Mouse (Mus musculus): ENCODE results near the gene Alox12b.

The Alox12b gene

DNA sequence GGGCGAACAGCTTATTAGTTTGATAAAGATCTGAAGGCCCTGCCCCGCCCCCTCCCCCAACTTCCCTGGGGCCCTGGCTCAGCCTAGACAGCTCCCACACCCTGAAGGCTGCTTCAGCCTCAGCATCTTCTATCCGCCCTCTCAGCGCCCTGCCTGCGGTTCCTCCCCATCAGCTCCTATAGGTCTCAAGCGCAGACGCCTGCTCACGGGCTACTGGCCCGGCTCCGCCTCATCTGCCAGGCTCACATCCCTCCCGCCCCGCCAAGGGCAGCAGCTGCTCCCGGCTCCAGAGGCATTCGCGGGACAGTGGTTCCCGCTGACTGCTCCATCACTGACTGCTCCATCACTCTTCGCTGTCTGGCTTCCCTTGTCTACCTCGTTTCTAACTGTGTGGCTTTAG is at the start of gene Alox12b:
Gene Alox12b (plus strand): TSS at position 190 of the 400 bp plus-strand sequence.
- no peak for DNase-seq (ENCODE audit: low spot score)

DNA sequence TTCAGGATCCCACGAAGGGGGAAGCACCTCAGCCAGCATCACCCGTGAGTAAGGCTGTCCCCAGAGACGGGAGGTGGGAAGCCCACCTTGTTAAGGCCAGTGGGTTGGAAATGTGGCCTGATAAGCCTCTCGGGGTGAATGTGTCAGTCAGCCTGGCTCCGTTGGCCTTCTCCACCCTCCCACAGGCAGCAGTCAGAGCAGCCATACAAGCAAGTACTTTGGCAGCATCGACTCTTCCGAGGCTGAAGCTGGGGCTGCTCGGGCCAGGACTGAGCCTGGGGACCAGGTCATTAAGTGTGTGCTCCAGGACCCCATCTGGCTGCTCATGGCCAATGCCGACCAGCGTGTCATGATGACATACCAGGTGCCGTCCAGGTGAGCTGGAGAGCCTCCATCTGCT is 49.1 kb upstream of the Alox12b start:
- DNase-seq (ENCODE audit: low spot score): no peak

DNA sequence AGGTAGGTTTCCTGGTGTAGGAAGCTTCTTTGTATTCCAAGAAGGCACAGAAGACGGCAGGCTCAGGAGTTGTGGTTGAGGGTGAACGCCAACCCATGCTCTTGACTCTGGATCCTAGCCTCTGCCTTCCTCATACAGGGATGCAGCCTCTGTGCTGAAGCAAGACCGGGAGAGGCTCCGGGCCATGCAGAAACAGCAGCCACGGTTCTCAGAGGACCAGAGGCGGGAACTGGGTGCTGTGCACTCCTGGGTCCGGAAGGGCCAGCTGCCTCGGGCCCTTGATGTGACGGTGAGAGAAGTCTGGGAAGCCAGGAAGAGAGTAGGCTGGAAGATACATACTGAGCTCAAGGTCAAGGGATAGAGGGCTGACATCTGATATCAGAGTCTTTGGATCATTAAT is 48.6 kb upstream of the Alox12b start:
- no peak for DNase-seq (ENCODE audit: low spot score)

DNA sequence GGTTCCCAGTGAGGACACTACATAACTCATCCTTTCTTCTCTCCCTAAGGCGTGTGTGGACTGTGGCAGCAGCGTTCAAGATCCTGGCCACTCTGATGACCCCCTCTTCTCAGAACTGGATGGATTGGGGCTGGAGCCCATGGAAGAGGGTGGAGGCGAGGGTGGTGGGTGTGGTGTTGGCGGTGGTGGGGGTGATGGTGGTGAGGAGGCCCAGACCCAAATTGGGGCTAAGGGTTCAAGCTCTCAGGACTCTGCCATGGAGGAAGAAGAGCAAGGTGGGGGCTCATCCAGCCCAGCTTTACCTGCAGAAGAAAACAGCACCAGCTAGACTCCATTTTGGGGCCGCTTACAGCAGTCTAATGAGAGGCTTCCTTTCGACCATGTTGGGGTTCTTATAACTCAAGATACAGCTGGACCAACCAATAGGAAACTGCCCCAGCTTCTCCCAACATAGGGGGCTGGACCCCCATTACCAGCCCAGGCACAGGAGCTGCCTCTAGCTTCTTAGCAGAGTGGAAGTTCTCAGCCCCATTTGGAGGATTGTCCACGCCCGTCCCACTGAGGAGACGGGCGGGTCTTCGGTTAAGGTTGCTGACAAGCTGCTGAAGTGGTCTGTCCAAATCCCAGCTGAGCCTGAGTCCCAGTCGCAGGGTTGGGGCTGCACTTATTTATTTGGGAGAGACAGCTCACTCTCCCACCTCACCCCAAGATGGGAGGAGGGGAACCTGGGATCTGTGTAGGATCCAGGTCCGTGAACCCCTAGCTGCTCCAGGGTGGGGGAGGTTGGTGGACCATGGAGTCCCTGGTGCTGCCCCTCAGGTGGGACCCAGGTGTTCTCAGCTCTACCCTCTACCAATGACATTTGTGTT is 47.5 kb upstream of the Alox12b start:
- DNase-seq (ENCODE audit: low spot score): no peak

DNA sequence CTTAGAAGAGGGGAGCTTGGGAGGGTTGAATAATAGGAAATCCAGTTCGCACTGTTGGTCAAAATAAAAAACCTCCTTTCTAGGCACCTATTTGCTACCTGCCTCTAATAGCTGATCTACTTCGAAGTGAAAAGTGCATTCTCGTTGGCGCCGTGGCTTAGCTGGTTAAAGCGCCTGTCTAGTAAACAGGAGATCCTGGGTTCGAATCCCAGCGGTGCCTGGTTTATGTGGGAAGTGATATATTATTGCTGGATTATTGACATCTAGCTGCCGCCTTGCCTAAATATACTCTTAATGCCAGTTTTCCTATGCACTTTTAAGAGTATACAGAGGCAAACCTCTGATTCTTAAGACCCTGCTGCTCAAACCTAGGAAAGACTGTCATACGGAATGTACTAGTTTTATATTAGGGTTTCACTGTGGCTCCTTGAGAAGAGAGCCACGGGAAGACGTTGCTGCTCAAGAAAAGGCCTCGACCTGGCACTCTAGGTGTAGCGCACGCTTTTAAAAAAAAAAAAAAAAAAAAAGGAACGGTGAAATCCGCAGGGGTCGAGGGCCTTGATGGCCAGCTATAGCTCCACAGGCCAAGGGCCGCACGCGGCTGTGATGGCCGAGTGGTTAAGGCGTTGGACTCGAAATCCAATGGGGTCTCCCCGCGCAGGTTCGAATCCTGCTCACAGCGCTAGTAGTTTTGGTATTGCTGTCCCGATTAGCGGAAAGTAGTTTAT is 46.3 kb upstream of the Alox12b start:
- DNase-seq (ENCODE audit: low spot score): peak; percentile 89

DNA sequence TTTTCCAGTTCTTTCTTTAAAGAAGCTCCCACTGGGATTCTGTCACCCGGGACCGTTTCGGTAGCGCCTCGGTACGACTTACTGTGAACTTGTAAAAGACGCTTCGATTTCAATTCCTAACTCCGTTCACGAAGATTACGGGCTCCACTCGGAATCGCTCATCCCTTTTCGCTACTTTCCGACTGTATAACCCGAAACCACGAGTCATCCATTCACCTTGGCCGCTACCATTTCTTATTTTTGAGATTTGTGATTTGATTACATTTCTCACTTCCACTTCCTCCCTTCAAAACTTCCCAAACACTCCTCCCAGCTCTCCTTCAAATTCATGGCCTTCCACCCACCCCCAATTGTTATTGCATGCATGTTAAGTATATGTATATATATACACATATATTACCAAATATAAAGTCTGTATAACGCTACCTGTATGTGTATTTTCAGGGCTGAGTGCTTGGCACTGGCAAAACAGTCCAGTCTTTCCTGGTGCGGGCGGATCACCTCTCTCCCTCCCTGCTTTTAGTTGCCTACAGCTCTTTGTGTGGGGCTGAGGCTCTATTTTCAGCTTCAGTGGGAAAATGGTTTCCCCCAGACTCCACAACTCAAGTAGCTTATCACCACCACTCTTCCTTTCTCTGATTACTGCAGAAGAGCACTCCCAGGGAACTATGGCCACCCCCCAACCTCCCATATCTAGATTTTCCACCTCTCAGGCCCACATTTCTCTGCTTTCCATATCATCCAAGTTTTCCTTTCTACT is 45.6 kb upstream of the Alox12b start:
- DNase-seq (ENCODE audit: low spot score): no peak

DNA sequence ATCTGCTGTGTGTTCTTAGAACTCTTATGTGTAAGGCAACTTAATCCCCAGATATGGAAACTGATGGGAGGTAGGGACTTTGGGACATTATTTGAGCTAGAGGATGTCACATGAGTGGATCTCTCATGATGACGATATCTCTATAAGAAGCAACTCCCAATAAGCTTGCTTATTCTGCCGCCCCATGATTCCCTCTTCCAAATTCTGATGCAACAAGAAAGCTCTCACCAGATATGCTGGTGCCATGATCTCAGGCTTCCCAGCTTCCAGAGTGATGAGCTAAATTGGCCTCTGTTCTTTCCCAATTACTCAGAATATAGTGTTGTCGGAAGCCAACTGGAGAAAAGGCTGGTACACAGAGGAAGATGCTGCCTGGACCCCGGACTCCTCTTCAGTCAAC is 44.9 kb upstream of the Alox12b start:
- DNase-seq (ENCODE audit: low spot score): no peak

DNA sequence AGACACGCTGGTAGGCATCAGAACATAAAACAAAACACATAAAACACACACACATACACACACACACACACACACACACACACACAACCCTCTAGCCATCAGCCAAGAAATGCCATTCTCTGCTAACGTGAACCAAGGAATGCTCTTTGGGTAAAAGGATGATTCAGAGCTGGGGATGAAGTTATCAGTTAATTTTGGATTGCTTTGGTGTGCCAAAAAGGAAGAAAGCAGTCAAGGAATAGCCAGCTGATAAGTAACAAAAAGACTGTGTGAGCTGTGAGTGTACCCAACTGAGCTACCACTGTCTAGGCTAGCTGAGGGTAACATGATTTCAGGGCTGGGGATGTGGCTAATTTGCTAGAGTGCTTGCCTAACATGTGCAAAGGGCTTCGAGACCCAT is 42.8 kb upstream of the Alox12b start:
- no peak for DNase-seq (ENCODE audit: low spot score)

DNA sequence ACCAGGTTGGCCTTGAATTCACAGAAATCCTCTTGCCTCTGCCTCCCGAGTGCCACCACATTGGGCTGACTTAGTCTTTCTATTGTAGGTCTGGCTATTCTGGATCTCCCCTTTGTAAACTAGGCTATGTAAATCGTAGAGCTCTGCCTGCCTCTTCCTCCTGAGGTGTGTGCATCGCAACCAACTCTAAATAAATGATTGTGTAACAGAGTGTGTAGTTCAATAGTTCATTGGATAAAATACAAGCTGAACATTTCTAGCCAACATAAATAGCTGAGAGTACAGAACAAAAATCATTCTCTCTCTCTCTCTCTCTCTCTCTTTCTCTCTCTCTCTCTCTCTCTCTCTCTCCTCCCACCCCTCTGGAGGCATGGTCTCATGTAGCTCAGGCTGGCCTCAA is 42.2 kb upstream of the Alox12b start:
- no peak for DNase-seq (ENCODE audit: low spot score)

DNA sequence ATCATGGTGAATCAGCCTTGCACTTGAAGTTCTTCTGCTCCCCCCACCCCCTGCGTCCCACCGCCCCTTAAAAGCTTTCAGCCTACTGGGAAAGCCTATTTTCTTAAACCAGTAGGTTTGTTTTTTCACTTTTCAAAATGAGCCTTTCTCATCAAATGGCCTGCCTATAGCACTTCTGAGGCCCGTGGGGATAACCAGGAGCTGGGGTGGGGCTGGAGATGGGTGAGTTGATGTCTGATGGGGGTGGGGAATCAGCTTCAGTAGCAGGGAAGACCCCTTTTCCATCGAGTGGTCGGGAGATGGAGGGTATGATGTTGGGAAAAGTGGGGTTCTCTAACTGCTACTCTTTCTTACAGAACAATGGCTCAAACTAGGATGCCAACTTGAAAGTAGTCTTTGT is 39.9 kb upstream of the Alox12b start:
- no peak for DNase-seq (ENCODE audit: low spot score)

DNA sequence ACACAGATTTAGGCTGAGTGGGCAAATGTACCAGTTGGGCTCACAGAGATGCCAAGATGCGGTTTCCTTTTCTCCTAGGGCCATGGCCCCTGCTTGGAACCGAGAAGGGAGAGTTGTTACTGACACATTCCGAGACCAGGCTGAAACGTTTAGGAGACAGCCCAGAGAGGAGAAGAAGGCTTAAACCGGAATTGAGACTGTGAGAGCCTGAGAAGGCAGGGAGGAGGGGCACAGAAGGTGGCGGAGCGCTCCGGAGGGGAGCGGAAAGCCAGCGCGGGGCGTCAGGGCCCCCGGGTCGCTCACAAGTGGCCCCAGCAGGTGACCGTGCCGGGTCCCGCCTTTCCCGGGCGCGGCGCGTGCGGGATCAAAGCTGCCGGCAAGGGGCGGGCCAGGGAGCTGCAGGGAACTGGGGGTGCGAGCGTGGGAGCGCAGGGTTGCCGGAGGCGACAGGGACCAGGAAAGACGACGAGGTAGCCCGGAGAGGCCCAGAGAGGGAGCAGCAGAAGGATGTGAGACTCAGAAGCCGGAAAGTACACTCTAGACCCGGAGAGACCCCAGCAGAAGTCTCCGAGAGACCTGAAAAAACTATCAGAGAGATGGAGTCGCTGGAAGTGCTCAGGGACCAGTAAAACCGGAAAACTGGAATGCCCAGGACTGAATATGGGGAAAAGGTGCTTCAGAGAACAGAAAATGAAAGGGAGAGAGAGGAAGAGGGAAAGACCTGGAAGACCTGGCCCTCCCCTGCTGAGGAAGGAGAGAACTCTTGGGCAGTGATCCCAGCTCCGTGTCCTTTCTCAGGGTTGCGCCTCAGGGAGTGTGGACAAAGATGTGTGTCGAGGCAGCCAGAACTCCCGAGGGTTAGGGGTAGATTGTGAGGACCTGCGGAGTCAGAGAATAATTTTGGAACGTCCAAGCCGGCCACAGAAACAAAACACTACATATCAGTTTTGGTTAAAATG is 38.8 kb upstream of the Alox12b start:
- DNase-seq (ENCODE audit: low spot score): peak; percentile 73

DNA sequence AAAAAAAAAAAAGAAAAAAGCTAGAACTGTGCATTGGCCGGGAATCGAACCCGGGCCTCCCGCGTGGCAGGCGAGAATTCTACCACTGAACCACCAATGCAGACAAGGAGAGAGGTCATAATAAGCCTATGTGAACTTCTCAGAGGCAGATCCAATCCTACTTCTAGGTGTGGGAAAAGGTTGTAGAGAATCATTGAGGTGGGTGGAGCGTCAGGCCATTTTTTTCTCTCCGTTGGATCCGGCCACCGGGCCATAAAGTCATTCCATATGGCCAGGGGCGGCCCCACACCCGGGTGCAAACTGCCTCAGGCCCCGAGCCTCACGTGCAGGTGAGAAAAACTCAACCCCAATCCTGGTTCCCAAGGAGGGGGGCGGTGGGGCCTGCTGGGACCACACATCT is 38.0 kb upstream of the Alox12b start:
- DNase-seq (ENCODE audit: low spot score): peak; percentile 83

DNA sequence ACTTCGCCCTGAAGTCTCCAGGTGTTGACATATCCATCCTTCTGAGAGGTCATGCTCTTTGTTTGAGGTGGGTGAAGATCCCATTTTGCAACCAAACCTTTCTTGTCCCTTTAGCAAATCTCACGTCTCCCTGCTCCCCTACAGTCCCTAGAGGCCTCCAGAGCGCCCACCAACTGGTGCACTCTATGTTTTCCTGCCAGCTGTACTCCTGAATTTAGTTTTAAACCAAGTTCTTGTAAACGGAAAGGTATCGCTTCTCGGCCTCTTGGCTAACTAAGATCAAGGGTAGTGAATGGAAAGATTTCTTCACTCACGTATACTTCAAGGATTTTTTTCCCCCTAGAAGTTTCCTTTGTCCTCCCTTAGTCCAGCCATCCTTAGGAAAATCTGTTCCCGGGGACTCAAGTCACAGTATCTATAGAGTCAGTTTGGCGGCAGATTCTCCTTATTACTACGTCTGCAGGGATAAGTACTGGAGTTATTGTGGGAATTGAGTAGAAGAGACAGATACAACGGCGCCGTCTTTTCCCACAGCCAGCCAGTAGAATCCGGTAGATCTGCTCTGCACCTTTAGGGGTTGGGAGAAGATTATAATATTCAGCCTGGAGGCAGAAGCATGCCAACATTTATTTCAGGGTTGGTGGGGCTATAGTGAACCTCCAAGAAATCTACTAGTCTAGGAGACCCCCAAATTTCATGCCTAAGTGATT is 37.2 kb upstream of the Alox12b start:
- peak; percentile 13 for DNase-seq (ENCODE audit: low spot score)

DNA sequence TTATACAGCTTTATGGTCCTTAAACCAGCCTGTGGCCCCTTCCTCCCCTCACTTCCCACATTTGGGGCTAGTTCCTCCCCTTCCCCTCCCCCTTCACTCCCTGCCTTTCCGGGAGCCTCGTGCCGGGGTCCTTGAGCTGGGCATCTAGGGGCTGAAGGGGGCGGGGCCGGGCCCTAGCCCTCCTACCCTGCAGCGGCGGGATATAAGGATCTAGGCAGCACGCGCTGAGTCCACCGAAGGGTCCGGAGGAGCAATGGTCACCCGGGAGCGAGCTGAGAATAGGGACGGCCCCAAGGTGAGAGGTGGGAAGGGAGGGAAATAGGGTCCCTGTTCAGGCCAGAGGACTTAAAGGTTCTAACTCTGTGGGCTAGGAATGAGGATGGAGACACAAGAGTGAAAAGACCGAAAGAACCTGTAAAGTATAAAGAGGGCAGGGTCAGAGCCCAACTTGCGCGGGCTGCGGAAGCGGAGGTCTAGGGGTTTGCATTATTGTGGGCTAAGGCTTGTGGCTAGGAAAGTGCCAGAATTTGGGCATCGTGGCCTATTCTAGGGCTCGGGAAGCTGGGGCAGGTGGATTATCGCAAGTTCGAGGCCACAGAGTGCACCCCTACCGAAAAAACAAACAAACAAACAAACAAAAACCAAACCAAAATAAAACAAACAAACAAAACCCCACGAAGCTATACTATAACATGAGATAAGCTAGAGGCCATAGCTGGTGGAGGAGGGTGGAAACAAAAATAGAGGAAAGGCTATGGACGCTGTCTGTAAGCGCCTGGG is 36.4 kb upstream of the Alox12b start, which contains the start of gene Hes7:
Gene Hes7 (plus strand): TSS at position 184 of the 780 bp plus-strand sequence.
- DNase-seq (ENCODE audit: low spot score): peak; percentile 63

DNA sequence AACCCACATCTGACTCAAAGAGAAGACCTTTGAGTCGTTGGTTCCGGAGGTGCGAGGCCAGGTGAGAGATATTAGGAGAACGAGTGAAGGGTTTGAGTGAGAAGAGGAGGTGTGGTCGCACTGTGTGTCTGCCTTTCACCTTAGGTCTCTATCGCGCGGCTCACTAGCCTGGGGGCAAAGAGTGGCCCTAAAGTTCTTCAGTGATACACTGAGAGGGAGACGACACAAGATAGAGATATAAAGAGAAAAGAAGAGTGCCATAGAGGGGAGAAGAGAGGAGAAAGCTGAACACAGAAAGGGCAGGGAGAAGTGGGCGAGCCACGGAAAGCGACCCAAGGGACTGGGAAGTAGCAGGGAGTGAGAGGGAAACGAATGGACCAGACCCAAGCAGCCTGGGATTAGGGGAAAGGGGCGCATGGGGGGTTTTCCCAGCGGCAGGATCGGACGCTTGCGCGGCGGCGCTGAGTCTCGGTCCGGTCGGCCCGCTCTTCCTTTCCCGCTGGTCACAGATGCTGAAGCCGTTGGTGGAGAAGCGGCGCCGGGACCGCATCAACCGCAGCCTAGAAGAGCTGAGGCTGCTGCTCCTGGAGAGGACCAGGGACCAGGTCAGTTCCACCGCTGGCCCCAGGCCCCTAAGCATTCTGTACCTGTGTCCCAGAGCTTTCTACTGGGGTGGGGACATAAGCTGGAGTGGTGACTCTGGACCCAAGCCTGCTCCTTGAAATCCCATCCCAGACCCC is 35.6 kb upstream of the Alox12b start:
- DNase-seq (ENCODE audit: low spot score): peak; percentile 46

DNA sequence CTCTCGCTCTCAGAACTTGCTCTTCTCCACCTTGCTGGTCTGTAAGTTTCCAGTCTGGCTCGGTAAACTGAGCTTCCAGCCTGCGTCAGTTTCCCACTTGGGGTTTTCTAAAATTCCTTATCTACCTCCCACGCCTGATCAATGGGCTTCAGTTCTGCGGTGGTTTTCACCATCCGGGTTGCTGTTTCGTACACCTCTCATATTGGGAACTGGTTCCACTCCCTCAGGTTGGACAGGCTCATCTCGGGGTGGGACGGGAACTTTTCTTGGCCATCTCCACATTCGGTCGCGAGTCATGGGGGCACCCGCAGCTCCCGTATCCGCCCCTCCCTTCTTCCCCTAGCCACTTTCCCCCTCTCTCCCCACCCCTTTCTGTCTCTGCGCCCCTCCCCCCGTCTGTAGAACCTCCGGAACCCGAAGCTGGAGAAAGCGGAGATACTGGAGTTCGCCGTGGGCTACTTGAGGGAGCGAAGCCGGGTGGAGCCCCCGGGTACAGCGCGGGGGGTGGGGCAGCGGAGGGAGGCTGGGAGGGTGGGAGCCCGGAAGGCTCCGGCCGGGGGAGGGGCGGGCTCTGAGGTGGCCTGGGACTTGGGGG is 35.0 kb upstream of the Alox12b start:
- no peak for DNase-seq (ENCODE audit: low spot score)

DNA sequence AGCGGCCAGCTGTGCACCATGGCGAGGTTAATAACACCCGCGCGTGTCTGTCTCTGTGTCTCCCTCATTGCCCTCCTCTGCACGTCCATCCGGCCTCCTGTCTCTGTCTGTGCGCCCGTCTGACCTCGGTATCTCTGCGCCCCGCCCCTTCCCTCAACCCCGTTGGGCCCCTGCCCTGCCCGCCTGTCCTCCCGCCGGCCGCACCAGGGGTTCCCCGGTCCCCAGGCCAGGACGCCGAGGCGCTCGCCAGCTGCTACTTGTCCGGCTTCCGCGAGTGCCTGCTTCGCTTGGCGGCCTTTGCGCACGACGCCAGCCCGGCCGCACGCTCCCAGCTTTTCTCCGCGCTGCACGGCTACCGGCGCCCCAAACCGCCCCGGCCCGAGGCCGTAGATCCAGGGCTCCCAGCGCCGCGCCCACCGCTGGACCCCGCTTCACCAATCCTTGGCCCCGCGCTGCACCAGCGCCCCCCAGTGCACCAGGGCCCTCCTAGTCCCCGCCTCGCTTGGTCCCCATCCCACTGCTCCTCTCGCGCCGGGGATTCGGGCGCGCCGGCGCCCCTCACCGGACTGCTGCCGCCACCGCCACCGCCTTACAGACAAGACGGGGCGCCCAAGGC is 34.3 kb upstream of the Alox12b start, which contains the start of gene 9130213A22Rik:
Gene 9130213A22Rik (minus strand): TSS at position 254 of the 616 bp plus-strand sequence.
- peak; percentile 84 for DNase-seq (ENCODE audit: low spot score)

DNA sequence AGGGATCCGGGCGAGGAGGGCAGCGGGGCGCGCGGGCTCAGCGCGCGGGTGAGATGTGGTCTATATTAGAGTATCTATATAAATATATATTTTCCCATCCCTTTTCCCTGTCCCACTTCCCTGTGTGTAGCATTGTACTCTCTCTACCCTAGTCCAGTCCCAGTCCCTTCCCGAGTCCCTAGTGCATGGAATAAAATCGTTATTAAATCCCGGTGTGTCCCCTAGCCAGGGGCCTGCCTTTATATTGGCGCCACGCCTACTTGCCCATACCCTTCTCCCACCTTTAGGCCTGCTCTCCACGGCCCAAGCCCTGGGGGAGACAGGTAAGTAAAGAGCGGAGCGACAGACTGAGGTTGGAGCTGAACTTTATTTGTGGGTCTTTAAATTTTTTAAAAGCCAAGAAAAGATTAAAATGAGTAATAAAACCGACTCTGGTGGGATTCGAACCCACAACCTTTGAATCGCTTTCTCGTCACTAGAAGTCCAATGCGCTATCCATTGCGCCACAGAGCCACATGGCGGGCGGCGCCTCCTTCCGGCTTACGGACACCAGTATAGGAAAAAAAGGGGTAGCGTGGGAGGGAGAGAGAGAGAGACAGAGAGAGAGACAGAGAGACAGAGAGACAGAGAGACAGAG is 33.6 kb upstream of the Alox12b start:
- DNase-seq (ENCODE audit: low spot score): peak; percentile 86
